Mouse (Mus musculus): ENCODE measurements around the gene Ripk1.

DNA sequence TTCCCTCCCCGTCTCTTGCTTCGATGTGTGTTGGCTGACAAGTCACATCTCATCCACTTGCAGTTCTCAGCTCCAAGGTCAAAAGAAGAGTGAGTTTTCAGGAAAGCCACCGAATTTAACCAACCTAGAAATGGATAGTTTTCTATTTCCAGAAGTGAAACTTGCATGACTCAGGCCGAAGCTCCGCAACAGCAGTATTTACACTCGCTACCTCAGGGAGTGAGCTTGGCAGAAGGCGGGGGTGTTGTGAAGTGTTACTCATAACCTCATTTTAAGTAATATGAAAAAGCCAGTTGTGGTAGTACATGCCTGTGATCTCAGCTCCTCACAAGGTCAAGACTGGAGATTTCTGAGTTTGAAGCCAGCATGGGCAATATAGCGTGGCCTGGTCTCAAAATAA, 48.3 kb downstream of the Ripk1 start:
- no peak for TF ChIP-seq CTCF (IDR thresholded peaks at IDR 0.05; ENCODE audit: low read depth, low read length)
- TF ChIP-seq POLR2A (IDR thresholded peaks at IDR 0.05; ENCODE audit: insufficient read depth, low read length): no peak
- TF ChIP-seq EP300 (IDR thresholded peaks at IDR 0.05; ENCODE audit: insufficient read depth, low read depth, low read length): no peak

All from ES-Bruce4 (cell line).